Mouse (Mus musculus) heart, embryonic 14.5 days (tissue): Measurements from ENCODE around the gene Vmn1r137. TPM values are rescaled to one million over a fixed set of nuclear protein-coding genes. Genes with fewer than 3 reads are reported as not detected.
"Not testable (repeated sequence)": the region's sequence is repeated elsewhere in the genome, so short reads cannot be mapped to it uniquely, and the experiment has no call there.

Experiments
- ATAC-seq: fragments of 200-750 bp; cut with Nextera tagmentation; 2 replicates; pipeline ENCODE4 v1.8.0; 2017; ENCODE audit warnings: low read depth, moderate TSS enrichment; ENCODE audit not compliant: insufficient number of reproducible peaks, insufficient read depth, low FRiP score
- H3K27ac ChIP-seq, 2 experiments: fragments of 200-500 bp in 1 of 2; fragments of 300-500 bp in 1 of 2; sonication (generic) in 1 of 2; replicated peaks in 1 of 2; 2 replicates each; pipeline ENCODE4 v1.5.1; 2012 to 2014; ENCODE audit warnings: low read depth in 2 of 2, low read length in 2 of 2, control low read depth in 1 of 2, mild to moderate bottlenecking in 1 of 2, mixed read lengths in 1 of 2; ENCODE audit not compliant: control insufficient read depth in 1 of 2, insufficient read depth in 1 of 2
- H3K27me3 ChIP-seq: fragments of 300-500 bp; sonication (generic); 2 replicates; pipeline ENCODE4 v1.6.1; 2014; ENCODE audit warnings: mild to moderate bottlenecking, low read length, control low read depth; ENCODE audit not compliant: control insufficient read depth, insufficient read depth
- H3K36me3 ChIP-seq: fragments of 300-500 bp; sonication (generic); 2 replicates; pipeline ENCODE4 v1.6.1; 2014; ENCODE audit warnings: mild to moderate bottlenecking, control low read depth, low read length, mixed read lengths; ENCODE audit not compliant: control insufficient read depth, insufficient read depth
- H3K4me1 ChIP-seq, 2 experiments: fragments of 200-500 bp in 1 of 2; fragments of 300-500 bp in 1 of 2; sonication (generic) in 1 of 2; 2 replicates each; pipeline ENCODE4 v1.6.1; 2012 to 2014; ENCODE audit warnings: low read length in 2 of 2, control low read depth in 1 of 2, mixed read lengths in 1 of 2; ENCODE audit not compliant: control insufficient read depth in 2 of 2, insufficient read depth in 2 of 2
- H3K4me2 ChIP-seq: fragments of 300-500 bp; sonication (generic); 2 replicates; pipeline ENCODE4 v1.6.1; 2014; ENCODE audit warnings: mild to moderate bottlenecking, low read length
- H3K4me3 ChIP-seq, 2 experiments: fragments of 200-500 bp in 1 of 2; fragments of 300-500 bp in 1 of 2; sonication (generic) in 1 of 2; 2 replicates each; pipeline ENCODE4 v1.5.1; 2012 to 2014; ENCODE audit warnings: low read length in 2 of 2, mild to moderate bottlenecking in 2 of 2, control low read depth in 1 of 2, low read depth in 1 of 2, moderate library complexity in 1 of 2; ENCODE audit not compliant: control insufficient read depth in 1 of 2, insufficient read depth in 1 of 2
- H3K9ac ChIP-seq: fragments of 300-500 bp; sonication (generic); 2 replicates; pipeline ENCODE4 v1.6.1; 2014; ENCODE audit warnings: mild to moderate bottlenecking, low read length
- H3K9me3 ChIP-seq: fragments of 300-500 bp; sonication (generic); 2 replicates; pipeline ENCODE4 v1.6.1; 2016; ENCODE audit warnings: low read length, control low read depth; ENCODE audit not compliant: control insufficient read depth
- WGBS: fragments of 180-500 bp; shearing (Covaris S2); extraction: QIAGEN DNeasy Blood & Tissue Kit; methylation state at CpG from one replicate; pipeline ENCODE4 v1.1.7; 2014; 5-methylcytosine and 5-hydroxymethylcytosine counted together
- polyA plus RNA-seq: library from polyadenylated mRNA; unstranded; fragments of >200 nt; fragmentation: Nextera tagmentation; extraction: Ambion mirVana; gene quantifications from 2 replicates; pipeline ENCODE4 v1.2.1, GENCODE M21; 2014

Gene Vmn1r137
- not detected in 2 replicates for polyA plus RNA-seq

DNA sequence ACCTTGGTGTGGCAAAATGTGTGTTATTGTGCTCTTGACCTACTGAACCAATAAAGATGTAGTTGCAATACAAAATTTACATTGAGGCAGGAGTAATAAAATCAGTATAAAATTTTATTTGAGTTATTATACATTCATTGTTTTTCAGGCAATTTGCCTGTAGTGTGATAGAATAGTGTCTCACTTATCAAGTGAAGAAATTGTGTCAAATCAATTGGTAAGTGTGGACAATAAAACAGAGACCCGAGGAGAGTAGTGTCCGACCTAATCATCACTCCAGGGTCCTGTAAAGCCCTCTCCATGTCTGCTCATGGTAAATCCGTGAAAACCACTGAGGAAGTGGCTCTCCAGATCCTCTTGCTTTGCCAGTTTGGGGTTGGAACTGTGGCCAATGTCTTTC is at the start of gene Vmn1r137:
TSS of gene Vmn1r137 (plus strand) at position 301 of the 400 bp plus-strand sequence.
- not testable (repeated sequence) for H3K4me1 ChIP-seq, H3K4me2 ChIP-seq, ATAC-seq, H3K9ac ChIP-seq, H3K27ac ChIP-seq, H3K27me3 ChIP-seq, H3K36me3 ChIP-seq, H3K4me3 ChIP-seq, H3K9me3 ChIP-seq
- no CpG with 5 or more reads among the region's 3 CpGs for WGBS

DNA sequence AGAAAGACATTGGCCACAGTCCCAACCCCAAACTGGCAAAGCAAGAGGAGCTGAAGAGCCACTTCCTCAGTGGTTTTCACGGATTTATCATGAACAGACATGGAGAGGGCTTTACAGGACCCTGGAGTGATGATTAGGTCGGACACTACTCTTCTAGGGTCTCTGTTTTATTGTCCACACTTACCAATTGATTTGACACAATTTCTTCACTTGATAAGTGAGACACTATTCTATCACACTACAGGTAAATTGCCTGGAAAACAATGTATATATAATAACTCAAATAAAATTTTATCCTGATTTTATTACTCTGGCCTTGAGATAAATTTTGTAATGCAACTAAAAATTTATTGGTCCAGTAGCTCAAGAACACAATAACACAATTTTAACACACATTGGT is 34.4 kb downstream of the Vmn1r137 start, which contains the start of gene Vmn1r138:
TSS of gene Vmn1r138 (minus strand) at position 101 of the 400 bp plus-strand sequence.
- not testable (repeated sequence) for H3K9me3 ChIP-seq, H3K4me3 ChIP-seq, H3K9ac ChIP-seq, ATAC-seq, H3K27ac ChIP-seq, H3K4me1 ChIP-seq, H3K4me2 ChIP-seq, H3K36me3 ChIP-seq, H3K27me3 ChIP-seq
- WGBS = no CpG with 5 or more reads among the region's 2 CpGs

Other genes with a start within 250 kb of the Vmn1r137 start
- not detected in 2 replicates for gene Gm4175, start 233.1 kb upstream of the Vmn1r137 start, polyA plus RNA-seq
- gene Gm4177, start 197.9 kb upstream of the Vmn1r137 start, polyA plus RNA-seq = not detected in 2 replicates
- not detected in 2 replicates for gene Vmn1r135, start 162.2 kb upstream of the Vmn1r137 start, polyA plus RNA-seq
- gene Gm5725, start 150.3 kb upstream of the Vmn1r137 start, polyA plus RNA-seq = not detected in 2 replicates
- gene Gm5891, start 73.3 kb upstream of the Vmn1r137 start, polyA plus RNA-seq = not detected in 2 replicates
- not detected in 2 replicates for gene Vmn1r138, start 34.3 kb downstream of the Vmn1r137 start, polyA plus RNA-seq
- not detected in 2 replicates for gene Gm6176, start 61.7 kb downstream of the Vmn1r137 start, polyA plus RNA-seq
- gene Vmn1r139, start 74.5 kb downstream of the Vmn1r137 start, polyA plus RNA-seq = not detected in 2 replicates
- gene Gm16451, start 123.7 kb downstream of the Vmn1r137 start, polyA plus RNA-seq = not detected in 2 replicates
- not detected in 2 replicates for gene Gm10666, start 140.2 kb downstream of the Vmn1r137 start, polyA plus RNA-seq
- gene Vmn1r142, start 169.4 kb downstream of the Vmn1r137 start, polyA plus RNA-seq = not detected in 2 replicates
- not detected in 2 replicates for gene Vmn1r143, start 194.8 kb downstream of the Vmn1r137 start, polyA plus RNA-seq
- gene Gm8653, start 206.7 kb downstream of the Vmn1r137 start, polyA plus RNA-seq = not detected in 2 replicates
- not detected in 2 replicates for gene Gm8453, start 234.9 kb downstream of the Vmn1r137 start, polyA plus RNA-seq